Mouse (Mus musculus): Measurements from ENCODE around the gene Ddx27. TPM values are rescaled to one million over a fixed set of nuclear protein-coding genes. Genes with fewer than 3 reads are reported as not detected.

The Ddx27 gene
- polyA plus RNA-seq, 1 experiment from 2014 or later: 47.6 TPM

DNA sequence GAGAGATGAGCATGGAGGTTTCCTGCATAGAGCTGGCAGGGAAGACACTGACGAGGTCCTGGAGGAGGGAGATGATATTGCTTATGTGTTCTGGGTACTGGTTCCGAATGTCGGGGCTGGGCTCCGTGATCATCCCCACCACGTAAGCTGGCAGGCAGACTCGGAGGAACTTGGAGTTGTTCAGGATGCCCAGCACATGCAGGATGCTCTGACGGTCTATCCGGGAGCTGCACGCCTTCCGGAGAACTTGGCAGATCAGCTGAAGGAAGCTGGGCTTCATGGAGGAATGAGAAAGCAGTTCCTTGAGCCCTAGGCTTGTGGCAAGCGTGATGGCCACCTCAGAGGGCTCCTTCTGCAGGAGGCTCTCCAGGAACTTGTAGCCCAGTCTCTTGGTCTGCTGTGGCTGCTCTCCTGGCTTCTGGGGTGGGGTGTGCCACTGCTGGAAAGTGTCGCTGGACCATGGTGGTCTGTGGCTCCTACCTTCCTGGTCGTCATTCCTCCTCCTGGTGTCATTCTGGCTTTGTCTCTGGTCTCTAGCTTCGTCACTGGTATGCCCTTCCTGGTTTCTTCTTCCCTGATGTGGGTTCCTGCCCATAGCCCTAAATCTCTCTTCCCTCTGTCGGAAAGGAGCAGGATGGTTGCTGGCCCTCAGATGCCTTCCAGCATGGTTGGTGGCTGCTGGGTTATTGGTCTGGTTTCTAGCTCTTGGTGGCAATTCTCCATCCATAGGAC is 41.4 kb downstream of the Ddx27 start:
- H3K27me3 ChIP-seq: no peaks in the 10 kb centered on the region
- H3K4me1 ChIP-seq: peaks cover 13% of the 10 kb centered on the region
- H3K9ac ChIP-seq: no peak overlapping the region
- no peaks in the 10 kb centered on the region for H3K9me3 ChIP-seq (replicated peaks)
- 92% methylated on average over 15 of the region's 15 CpGs for WGBS
- ATAC-seq (ENCODE audit: insufficient number of reproducible peaks, low FRiP score, low TSS enrichment, low read depth): no peak
- H3K4me2 ChIP-seq (replicated peaks): no peak overlapping the region
- H3K36me3 ChIP-seq: peaks cover 62% of the 10 kb centered on the region
- H3K4me3 ChIP-seq (replicated peaks): no peak overlapping the region
- no peak overlapping the region for H3K27ac ChIP-seq (replicated peaks)

DNA sequence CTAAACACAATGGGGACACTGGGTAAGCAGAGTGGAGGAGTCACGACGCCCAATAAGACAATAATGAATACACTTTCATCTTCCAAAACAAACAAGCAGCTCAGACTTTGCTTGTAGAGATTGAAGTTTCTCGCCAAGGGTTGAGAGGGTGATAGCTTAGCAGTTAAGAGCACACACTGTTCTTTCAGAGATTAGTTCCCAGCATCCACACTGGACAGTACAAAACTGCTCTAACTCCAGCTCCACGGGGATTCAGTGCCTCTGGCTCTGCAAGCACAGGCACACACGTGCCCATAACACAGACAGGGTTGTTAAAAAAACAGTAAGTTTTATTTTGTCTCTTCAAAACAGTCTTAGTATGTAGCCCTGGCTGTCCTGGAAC is 41.9 kb downstream of the Ddx27 start:
- Histone ChIP-seq H3K27me3 (no peaks in the 10 kb centered on the region), H3K36me3 (peaks cover 56% of the 10 kb centered on the region)
- WGBS: 87% methylated on average over 5 of the region's 5 CpGs

DNA sequence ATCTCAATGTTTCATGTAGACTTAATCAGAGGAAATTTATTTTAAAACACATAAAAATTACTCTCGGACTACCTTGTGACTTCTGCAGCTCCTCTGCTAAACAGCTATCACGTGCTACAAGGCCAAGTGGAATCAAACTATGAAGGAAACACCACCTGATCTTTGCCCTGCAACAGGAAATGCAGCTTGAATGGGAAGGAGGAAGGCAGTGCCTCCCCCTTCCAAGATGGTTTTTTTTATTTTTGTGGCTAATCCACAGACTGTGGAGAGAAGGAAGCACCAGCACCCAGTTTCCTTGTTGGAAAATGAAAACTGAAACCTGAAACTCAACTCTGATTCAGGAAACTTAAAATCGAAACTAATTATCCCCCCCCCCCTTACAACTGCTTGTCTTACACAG is 43.2 kb downstream of the Ddx27 start:
- Histone ChIP-seq H3K9ac (no peak overlapping the region), H3K4me3 (replicated peaks) (no peak overlapping the region), H3K27me3 (no peaks in the 10 kb centered on the region), H3K4me2 (replicated peaks) (no peak overlapping the region), H3K4me1 (peaks cover 17% of the 10 kb centered on the region), H3K36me3 (peaks cover 48% of the 10 kb centered on the region), H3K9me3 (replicated peaks) (no peaks in the 10 kb centered on the region), H3K27ac (replicated peaks) (no peak overlapping the region)
- ATAC-seq (ENCODE audit: insufficient number of reproducible peaks, low FRiP score, low TSS enrichment, low read depth): no peak
- 47% methylated on average over 3 of the region's 3 CpGs for whole genome bisulfite sequencing

More for the DNA sequence above, 41.9 kb downstream of the Ddx27 start:
- ATAC-seq (ENCODE audit: insufficient number of reproducible peaks, low FRiP score, low TSS enrichment, low read depth): no peak
- Histone ChIP-seq H3K9me3 (replicated peaks) (no peaks in the 10 kb centered on the region), H3K27ac (replicated peaks) (no peak overlapping the region), H3K4me3 (replicated peaks) (no peak overlapping the region), H3K9ac (no peak overlapping the region), H3K4me1 (peaks cover 19% of the 10 kb centered on the region), H3K4me2 (replicated peaks) (no peak overlapping the region)

- H3K9ac ChIP-seq: no peak overlapping the region
- no peaks in the 10 kb centered on the region for H3K9me3 ChIP-seq (replicated peaks)
- no peak overlapping the region for H3K27ac ChIP-seq (replicated peaks)
- no peak overlapping the region for H3K4me3 ChIP-seq (replicated peaks)
- ATAC-seq (ENCODE audit: insufficient number of reproducible peaks, low FRiP score, low TSS enrichment, low read depth): no peak
- 66% methylated on average over 3 of the region's 3 CpGs for WGBS
- H3K36me3 ChIP-seq: peaks cover 43% of the 10 kb centered on the region
- no peak overlapping the region for H3K4me2 ChIP-seq (replicated peaks)
- peaks cover 17% of the 10 kb centered on the region for H3K4me1 ChIP-seq
- no peaks in the 10 kb centered on the region for H3K27me3 ChIP-seq
Measured at GRCm38 (mm10) chr2:167058814-167059387, 43.9 kb downstream of the Ddx27 start.

DNA sequence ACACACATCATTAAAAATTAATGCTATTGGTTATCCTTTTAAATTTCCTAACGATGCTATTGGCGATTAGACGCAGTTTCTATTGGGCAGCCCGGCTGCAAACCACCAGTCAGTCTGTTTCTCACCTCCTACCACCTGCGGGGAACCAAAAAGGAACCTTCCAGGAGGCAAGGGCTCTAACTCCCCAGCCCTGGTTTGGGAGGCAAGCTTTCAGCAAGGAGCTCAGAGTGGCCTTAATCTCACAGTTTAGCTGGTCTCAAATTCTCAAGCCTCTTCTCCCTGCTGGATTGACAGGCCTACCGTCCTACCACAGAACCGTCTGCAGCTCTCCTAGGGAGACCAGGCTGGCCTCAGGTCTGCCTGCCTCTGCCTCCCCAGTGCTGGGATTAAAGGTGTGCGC is 44.5 kb downstream of the Ddx27 start:
- Histone ChIP-seq H3K9ac (no peak overlapping the region), H3K4me2 (replicated peaks) (no peak overlapping the region), H3K36me3 (peaks cover 40% of the 10 kb centered on the region), H3K4me3 (replicated peaks) (no peak overlapping the region), H3K27ac (replicated peaks) (no peak overlapping the region), H3K27me3 (no peaks in the 10 kb centered on the region), H3K4me1 (peaks cover 21% of the 10 kb centered on the region), H3K9me3 (replicated peaks) (no peaks in the 10 kb centered on the region)
- ATAC-seq (ENCODE audit: insufficient number of reproducible peaks, low FRiP score, low TSS enrichment, low read depth): no peak
- 58% methylated on average over 8 of the region's 8 CpGs for WGBS

DNA sequence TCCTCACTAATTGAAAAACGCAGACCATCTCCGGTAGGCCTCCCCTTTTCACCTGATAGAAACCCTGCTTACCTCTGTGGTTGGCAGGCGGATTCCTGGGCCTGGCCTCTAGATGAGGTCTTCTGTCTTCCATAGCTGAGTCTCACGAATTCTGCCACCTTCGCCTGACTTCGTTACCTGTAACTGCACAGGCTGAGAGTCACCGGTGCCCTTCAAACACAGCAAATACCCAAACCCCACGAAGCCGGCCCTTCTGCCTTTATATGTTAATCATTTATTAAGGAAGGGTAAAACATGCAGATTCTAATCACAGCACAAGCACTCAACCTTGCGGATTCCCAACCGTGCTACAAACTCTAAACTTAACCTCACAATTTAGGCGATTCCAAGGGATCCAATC is 45.0 kb downstream of the Ddx27 start:
- Histone ChIP-seq H3K4me1 (peaks cover 26% of the 10 kb centered on the region), H3K9me3 (replicated peaks) (no peaks in the 10 kb centered on the region), H3K4me2 (replicated peaks) (no peak overlapping the region), H3K4me3 (replicated peaks) (no peak overlapping the region), H3K27me3 (no peaks in the 10 kb centered on the region), H3K9ac (no peak overlapping the region), H3K36me3 (peaks cover 38% of the 10 kb centered on the region), H3K27ac (replicated peaks) (no peak overlapping the region)
- WGBS: 71% methylated on average over 12 of the region's 12 CpGs
- no peak for ATAC-seq (ENCODE audit: insufficient number of reproducible peaks, low FRiP score, low TSS enrichment, low read depth)

DNA sequence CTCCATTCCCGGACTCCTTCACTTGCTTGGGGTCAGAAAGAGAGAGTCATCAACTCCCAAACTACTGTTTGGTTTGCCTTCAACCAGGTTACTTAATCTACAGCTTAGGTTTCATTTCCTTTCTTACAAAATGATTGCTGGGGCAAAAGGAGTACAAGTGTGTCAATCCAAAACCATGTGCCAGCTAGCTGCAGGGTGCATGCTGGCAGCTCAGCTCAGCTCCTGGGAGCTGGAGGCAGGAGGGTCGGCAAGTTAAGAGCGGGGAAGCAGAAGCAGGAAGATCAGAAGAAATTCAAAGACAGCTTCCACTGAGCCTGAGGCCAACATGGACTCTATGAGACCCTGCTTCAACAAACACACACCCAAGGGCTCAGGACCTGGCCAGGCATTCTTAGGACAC is 45.4 kb downstream of the Ddx27 start:
- peaks cover 30% of the 10 kb centered on the region for H3K4me1 ChIP-seq
- H3K36me3 ChIP-seq: peaks cover 38% of the 10 kb centered on the region
- no peak overlapping the region for H3K9ac ChIP-seq
- no peak overlapping the region; the same call in 1 of the 2 replicates for H3K27ac ChIP-seq (replicated peaks)
- 48% methylated on average over 3 of the region's 3 CpGs for WGBS
- no peak overlapping the region for H3K4me3 ChIP-seq (replicated peaks)
- peak overlapping the region; percentile 71; the same call in 1 of the 2 replicates for H3K4me2 ChIP-seq (replicated peaks)
- ATAC-seq (ENCODE audit: insufficient number of reproducible peaks, low FRiP score, low TSS enrichment, low read depth): no peak
- no peaks in the 10 kb centered on the region for H3K27me3 ChIP-seq
- no peaks in the 10 kb centered on the region for H3K9me3 ChIP-seq (replicated peaks)

DNA sequence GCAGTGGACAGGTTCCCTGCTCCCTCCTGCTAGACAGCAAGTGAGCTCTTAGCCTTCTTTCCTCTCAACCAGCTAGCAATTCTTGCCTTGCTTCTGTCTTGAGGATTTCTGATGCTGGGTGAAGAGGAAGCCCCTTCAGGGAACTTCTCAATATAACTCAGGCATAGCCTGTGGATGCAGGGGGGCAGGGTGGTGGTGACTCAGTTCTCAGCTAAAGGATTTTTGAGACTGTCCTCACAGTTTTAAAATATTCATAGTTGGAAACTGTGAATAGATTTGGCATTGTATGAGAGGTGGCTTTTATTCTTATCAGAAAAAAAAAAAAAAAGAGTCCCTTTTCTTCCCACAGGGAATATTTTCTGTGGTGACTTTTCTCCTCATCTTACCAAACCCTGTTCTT is 45.8 kb downstream of the Ddx27 start:
- ATAC-seq (ENCODE audit: insufficient number of reproducible peaks, low FRiP score, low TSS enrichment, low read depth): no peak
- H3K27me3 ChIP-seq: no peaks in the 10 kb centered on the region
- H3K27ac ChIP-seq (replicated peaks): no peak overlapping the region; the same call in 1 of the 2 replicates
- H3K36me3 ChIP-seq: peaks cover 38% of the 10 kb centered on the region
- H3K9me3 ChIP-seq (replicated peaks): no peaks in the 10 kb centered on the region
- H3K4me3 ChIP-seq (replicated peaks): no peak overlapping the region
- H3K9ac ChIP-seq: no peak overlapping the region
- H3K4me2 ChIP-seq (replicated peaks): peak overlapping the region; percentile 71; the same call in 1 of the 2 replicates
- H3K4me1 ChIP-seq: peaks cover 34% of the 10 kb centered on the region

- H3K9ac ChIP-seq: peak overlapping the region; percentile 87
- H3K4me1 ChIP-seq: peaks cover 37% of the 10 kb centered on the region
- H3K4me2 ChIP-seq (replicated peaks): peak overlapping the region; percentile 71
- no peaks in the 10 kb centered on the region for H3K9me3 ChIP-seq (replicated peaks)
- no peak for ATAC-seq (ENCODE audit: insufficient number of reproducible peaks, low FRiP score, low TSS enrichment, low read depth)
- peak overlapping the region; percentile 82 for H3K4me3 ChIP-seq (replicated peaks)
- H3K27me3 ChIP-seq: no peaks in the 10 kb centered on the region
- peaks cover 38% of the 10 kb centered on the region for H3K36me3 ChIP-seq
- H3K27ac ChIP-seq (replicated peaks): peak overlapping the region; percentile 22; the same call in 1 of the 2 replicates
- 21% methylated on average over 11 of the region's 11 CpGs for WGBS
Measured at GRCm38 (mm10) chr2:167061381-167062034, 46.5 kb downstream of the Ddx27 start.

GRCm38 (mm10) chr2:167062497-167062911 is 47.5 kb downstream of the Ddx27 start:
- WGBS: 0% methylated on average over 17 of the region's 60 CpGs
- Histone ChIP-seq H3K4me3 (replicated peaks) (peak overlapping the region; percentile 82), H3K27me3 (no peaks in the 10 kb centered on the region), H3K4me2 (replicated peaks) (peak overlapping the region; percentile 71), H3K9ac (peak overlapping the region; percentile 87), H3K27ac (replicated peaks) (peak overlapping the region; percentile 94), H3K36me3 (peaks cover 31% of the 10 kb centered on the region), H3K9me3 (replicated peaks) (no peaks in the 10 kb centered on the region), H3K4me1 (peaks cover 37% of the 10 kb centered on the region)
- peak; percentile 95 for ATAC-seq (ENCODE audit: insufficient number of reproducible peaks, low FRiP score, low TSS enrichment, low read depth)

GRCm38 (mm10) chr2:167062965-167063880 is 48.2 kb downstream of the Ddx27 start, which contains the start of gene Znfx1:
Gene Znfx1 (minus strand): TSS chr2:167063015.
- WGBS: under 1% methylated on average over 57 of the region's 57 CpGs
- H3K4me3 ChIP-seq (replicated peaks): peak within 1 kb of the TSS; percentile 82
- peak; percentile 95 for ATAC-seq (ENCODE audit: insufficient number of reproducible peaks, low FRiP score, low TSS enrichment, low read depth)

More at GRCm38 (mm10) chr2:167062965-167063880, 48.2 kb downstream of the Ddx27 start, which contains the start of gene Znfx1:
- Histone ChIP-seq H3K27me3 (no peaks in the 10 kb centered on the region), H3K9ac (peak within 1 kb of the TSS; percentile 87), H3K27ac (replicated peaks) (peak within 1 kb of the TSS; percentile 94), H3K4me2 (replicated peaks) (peak within 1 kb of the TSS; percentile 71), H3K4me1 (peaks cover 37% of the 10 kb centered on the region), H3K36me3 (peaks cover 26% of the 10 kb centered on the region), H3K9me3 (replicated peaks) (no peaks in the 10 kb centered on the region)

Measured in embryonic facial prominence, embryonic 15.5 days (tissue).